Mouse (Mus musculus) small intestine, adult 2 months (tissue): ENCODE results near the gene Camk2d. TPM values are rescaled to one million over a fixed set of nuclear protein-coding genes. Genes with fewer than 3 reads are reported as not detected.

Experiments used
- H3K27ac ChIP-seq: fragments of 200-500 bp; 2 replicates; pipeline ENCODE4 v1.5.1; 2012; ENCODE audit warnings: low read depth, low read length, control low read depth, inconsistent platforms; ENCODE audit not compliant: insufficient read depth
- H3K27me3 ChIP-seq: fragments of 200-500 bp; 2 replicates; pipeline ENCODE4 v1.6.1; 2012; ENCODE audit warnings: mild to moderate bottlenecking, moderate library complexity, low read length, inconsistent platforms; ENCODE audit not compliant: control insufficient read depth, insufficient read depth
- H3K36me3 ChIP-seq: fragments of 200-500 bp; 2 replicates; pipeline ENCODE4 v1.6.1; 2012; ENCODE audit warnings: mild to moderate bottlenecking, low read length, control low read depth, inconsistent platforms; ENCODE audit not compliant: control insufficient read depth, insufficient read depth
- H3K4me1 ChIP-seq: fragments of 200-500 bp; 2 replicates; pipeline ENCODE4 v1.6.1; 2012; ENCODE audit warnings: low read length, inconsistent platforms, mixed read lengths; ENCODE audit not compliant: control insufficient read depth, insufficient read depth, insufficient read length
- H3K4me3 ChIP-seq: fragments of 200-500 bp; 2 replicates; pipeline ENCODE4 v1.5.1; 2012; ENCODE audit warnings: low read depth, mild to moderate bottlenecking, control low read depth, inconsistent platforms, low read length, moderate library complexity
- CTCF ChIP-seq: fragments of 200-500 bp; IDR thresholded peaks from 2 replicates; pipeline ENCODE4 v1.5.1; 2012; ENCODE audit warnings: low read depth, mild to moderate bottlenecking, control low read depth, inconsistent platforms, low read length, moderate library complexity, mixed read lengths; ENCODE audit not compliant: insufficient replicate concordance, insufficient read length; ENCODE audit errors: extremely low read depth
- POLR2A ChIP-seq: fragments of 200-500 bp; IDR thresholded peaks from 2 replicates; pipeline ENCODE4 v1.6.1; 2012; ENCODE audit warnings: low read depth, mild to moderate bottlenecking, control low read depth, inconsistent platforms, low read length, moderate library complexity
- WGBS: fragments of 180-500 bp; shearing (Covaris S2); methylation state at CpG from one replicate; pipeline ENCODE4 v1.1.7; 2018; 5-methylcytosine and 5-hydroxymethylcytosine counted together
- polyA plus RNA-seq: library from polyadenylated mRNA; depleted of rRNA; stranded (reverse); fragments of >200 nt; gene quantifications from 2 replicates; pipeline ENCODE4 v1.2.3, GENCODE M21; 2012

Camk2d gene
- polyA plus RNA-seq, 1 experiment: 89.5 TPM

DNA sequence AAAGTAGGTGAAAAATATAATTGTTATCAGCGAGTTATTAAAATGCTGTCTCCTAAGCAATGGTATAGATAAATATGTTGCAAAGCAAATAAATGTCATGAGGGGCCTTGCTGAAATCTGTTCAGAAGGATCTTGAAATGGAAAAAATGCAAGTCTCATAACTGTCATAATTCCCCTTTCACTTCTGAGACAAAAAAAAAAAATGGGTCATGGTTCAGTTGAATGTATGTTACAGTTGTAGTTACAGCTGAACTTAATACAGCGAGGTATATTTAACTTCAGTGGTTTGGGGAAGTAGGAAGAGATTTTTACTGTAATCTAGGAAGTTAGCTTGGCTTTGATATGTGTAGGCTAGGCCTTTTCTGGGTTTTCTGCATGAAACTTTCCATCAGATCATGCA lies 3.2 kb downstream of the Camk2d start:
- TF ChIP-seq POLR2A (no peak), CTCF (no peak)
- Histone ChIP-seq H3K27me3 (no peaks in the 10 kb centered on the region), H3K4me3 (no peak overlapping the region), H3K36me3 (peaks cover 21% of the 10 kb centered on the region), H3K4me1 (peaks cover 2% of the 10 kb centered on the region), H3K27ac (no peak overlapping the region)
- WGBS: 47% methylated on average over 2 of the region's 2 CpGs

DNA sequence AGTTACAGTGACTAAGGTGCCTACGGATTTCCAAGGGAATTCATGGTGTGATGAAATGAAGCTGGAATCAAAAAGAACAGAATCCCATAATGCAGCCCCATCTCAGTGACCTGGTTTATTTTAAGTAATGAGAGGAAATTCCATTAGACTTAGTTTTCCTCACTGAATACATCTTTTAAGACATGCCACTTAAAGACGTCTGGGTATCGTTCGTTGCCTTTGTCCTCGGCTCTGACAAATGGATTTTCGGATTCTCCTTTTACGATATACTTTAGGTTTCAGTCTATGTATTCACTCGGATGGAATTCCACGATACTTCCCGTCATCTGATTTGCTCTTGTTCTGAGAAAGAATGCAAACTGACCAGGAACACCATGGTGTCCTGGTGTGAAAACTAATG lies 3.8 kb downstream of the Camk2d start:
- TF ChIP-seq CTCF (no peak), POLR2A (no peak)
- peaks cover 21% of the 10 kb centered on the region for H3K36me3 ChIP-seq
- peaks cover 2% of the 10 kb centered on the region for H3K4me1 ChIP-seq
- H3K27me3 ChIP-seq: no peaks in the 10 kb centered on the region
- WGBS: 92% methylated on average over 10 of the region's 10 CpGs
- no peak overlapping the region for H3K4me3 ChIP-seq
- H3K27ac ChIP-seq: no peak overlapping the region

DNA sequence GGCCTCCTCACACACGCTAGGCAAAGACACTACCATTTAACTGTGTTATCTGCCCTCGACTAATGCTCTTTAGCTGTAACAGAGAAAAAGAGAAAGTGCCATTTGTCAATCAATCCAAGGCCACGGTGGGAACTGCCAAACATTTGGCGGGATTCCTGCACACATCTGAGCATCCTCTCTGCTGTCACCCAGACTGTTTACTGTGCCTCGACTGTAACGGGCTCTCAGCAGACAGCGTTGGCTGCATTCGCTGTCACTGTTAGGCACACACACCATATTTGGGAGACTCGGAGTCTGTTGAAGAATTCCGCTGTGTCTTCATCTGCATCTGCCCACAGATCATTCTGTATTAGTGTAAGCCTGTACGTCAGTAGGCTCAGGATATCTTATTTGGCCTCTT lies 6.7 kb downstream of the Camk2d start:
- Histone ChIP-seq H3K4me1 (peaks cover 10% of the 10 kb centered on the region; the same call in 1 of the 2 replicates), H3K36me3 (peaks cover 24% of the 10 kb centered on the region), H3K27me3 (no peaks in the 10 kb centered on the region), H3K4me3 (no peak overlapping the region), H3K27ac (no peak overlapping the region)
- TF ChIP-seq POLR2A (no peak), CTCF (no peak)
- WGBS: 81% methylated on average over 11 of the region's 11 CpGs

DNA sequence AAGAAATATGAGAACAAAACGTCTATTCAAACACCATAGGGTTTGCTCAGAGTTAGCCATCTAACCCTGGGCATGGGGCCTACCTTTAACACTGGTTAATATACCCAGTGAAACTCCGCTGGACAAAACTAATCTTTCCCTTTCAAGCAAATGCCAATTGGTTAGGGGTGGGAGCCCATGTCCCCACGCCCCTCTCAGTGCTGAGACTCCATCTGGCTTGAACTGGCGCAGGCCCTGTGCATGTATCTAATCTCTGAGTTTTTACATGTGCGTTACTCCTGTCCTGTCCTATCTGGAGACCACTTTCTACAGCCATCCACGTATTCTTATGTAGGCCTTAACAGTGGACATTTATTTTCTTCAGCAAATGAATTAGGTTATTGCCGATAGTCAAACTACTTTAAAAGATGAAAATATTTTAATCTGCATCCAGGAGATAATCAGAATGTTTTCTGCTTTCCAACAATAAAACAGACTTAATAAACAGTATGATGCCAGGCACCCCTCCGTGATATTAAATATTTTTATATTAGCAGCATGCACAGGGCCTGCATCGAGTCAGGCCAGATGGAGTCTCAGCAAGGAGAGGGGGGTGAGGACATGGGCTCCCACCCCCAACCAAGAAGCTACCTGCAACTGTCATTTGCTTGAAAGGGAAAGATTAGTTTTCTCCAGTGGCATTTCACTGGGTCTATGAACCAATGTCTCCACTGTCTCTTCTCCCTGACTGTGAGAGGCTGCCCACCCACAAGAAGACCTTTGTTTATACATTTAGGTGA lies 8.7 kb downstream of the Camk2d start:
- no peak overlapping the region for H3K4me3 ChIP-seq
- H3K36me3 ChIP-seq: peaks cover 26% of the 10 kb centered on the region
- no peaks in the 10 kb centered on the region for H3K27me3 ChIP-seq
- TF ChIP-seq CTCF (no peak), POLR2A (no peak)
- H3K27ac ChIP-seq: no peak overlapping the region
- WGBS: 91% methylated on average over 9 of the region's 9 CpGs
- H3K4me1 ChIP-seq: peaks cover 17% of the 10 kb centered on the region

DNA sequence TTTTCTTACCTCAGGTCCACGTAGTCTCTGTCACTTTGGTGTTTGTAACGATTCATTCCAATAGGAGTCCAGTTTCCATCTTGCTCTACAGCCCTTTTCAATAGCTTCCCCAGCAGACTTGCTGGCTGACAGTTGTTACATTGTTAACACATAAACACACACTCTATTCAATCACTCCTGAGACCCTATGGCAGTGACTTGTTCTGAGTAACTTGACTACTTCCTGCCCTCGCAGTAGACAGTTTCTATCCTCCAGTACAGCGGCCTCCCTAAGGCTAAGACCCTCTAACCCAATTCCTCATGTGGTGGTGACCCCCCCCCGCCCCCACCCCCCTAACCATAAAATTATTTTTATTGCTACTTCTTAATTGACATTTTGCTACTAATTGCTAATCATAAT lies 13.2 kb downstream of the Camk2d start:
- Histone ChIP-seq H3K36me3 (peaks cover 5% of the 10 kb centered on the region), H3K27me3 (no peaks in the 10 kb centered on the region), H3K4me3 (no peak overlapping the region), H3K4me1 (peaks cover 32% of the 10 kb centered on the region), H3K27ac (peak overlapping the region; percentile 69)
- no peak for TF ChIP-seq POLR2A
- TF ChIP-seq CTCF: no peak
- WGBS: 38% methylated on average over 5 of the region's 5 CpGs

DNA sequence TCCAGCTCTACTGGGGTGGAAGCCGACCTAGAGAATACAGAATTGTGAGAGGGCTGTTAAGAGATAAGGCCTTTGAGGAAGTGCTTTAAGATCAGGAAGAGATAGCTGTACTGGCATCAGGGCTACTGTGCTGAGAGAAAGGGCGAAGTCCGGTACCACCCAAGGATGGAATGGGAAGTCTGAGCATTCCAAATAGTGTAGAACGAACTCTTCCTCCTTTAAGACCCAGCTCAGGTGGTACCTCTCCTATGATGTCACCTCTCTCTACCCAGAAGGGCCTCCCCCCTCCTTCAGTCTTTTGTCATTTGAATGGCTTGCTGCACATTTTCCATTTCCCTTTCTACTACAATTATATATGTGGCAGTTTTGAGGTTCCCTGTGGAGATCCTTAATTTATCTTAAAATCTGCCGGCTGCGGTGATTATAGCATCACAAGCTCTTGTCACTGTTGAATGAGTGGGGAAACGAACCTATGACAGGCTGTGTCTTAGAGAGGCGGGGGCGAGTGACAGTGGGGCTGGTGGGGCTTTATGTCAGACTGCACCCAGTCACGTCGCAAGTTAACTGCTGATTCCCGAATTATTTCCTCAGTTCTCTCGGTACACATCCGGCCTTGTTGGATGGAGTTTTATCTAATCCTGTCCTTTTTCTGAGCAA lies 13.8 kb downstream of the Camk2d start:
- H3K27ac ChIP-seq: peak overlapping the region; percentile 89
- TF ChIP-seq CTCF (no peak), POLR2A (no peak)

DNA sequence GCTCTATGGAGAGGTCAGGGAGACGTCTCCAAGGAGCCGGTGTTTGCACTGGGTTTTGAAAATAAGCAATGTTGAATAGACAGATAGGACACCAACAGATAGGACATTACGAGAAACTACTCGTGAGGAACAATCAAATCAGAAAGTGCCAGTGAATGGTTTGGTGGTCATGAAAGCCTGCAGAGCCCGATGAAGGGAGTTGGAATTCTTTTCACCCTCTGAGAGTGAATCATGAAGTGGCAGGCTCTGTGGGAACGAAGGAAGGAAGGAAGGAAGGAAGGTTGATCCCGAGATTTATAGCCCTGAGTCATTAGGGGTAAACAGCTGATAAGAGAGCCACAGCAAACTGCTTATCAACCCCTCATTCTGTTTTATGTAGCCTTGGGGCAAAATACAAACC lies 15.5 kb downstream of the Camk2d start:
- no peak overlapping the region; the same call in 1 of the 2 replicates for H3K4me3 ChIP-seq

More for the DNA sequence above, 13.8 kb downstream of the Camk2d start:
- Histone ChIP-seq H3K27me3 (no peaks in the 10 kb centered on the region), H3K4me1 (peaks cover 34% of the 10 kb centered on the region), H3K36me3 (peaks cover 5% of the 10 kb centered on the region), H3K4me3 (peak overlapping the region; percentile 40)
- WGBS: 23% methylated on average over 14 of the region's 14 CpGs

More for the DNA sequence above, 15.5 kb downstream of the Camk2d start:
- peak overlapping the region; percentile 99 for H3K27ac ChIP-seq
- TF ChIP-seq CTCF (no peak), POLR2A (no peak)
- H3K36me3 ChIP-seq: peaks cover 7% of the 10 kb centered on the region
- H3K27me3 ChIP-seq: no peaks in the 10 kb centered on the region
- H3K4me1 ChIP-seq: peaks cover 32% of the 10 kb centered on the region
- WGBS: 7% methylated on average over 7 of the region's 7 CpGs
